Mouse (Mus musculus) B cell, adult (primary cell): ENCODE measurements around the gene Dnajc27. TPM values are rescaled to one million over a fixed set of nuclear protein-coding genes. Genes with fewer than 3 reads are reported as not detected.

Experiments used
- total RNA-seq: library from RNA; stranded (reverse); gene quantifications from 4 replicates; pipeline ENCODE4 v1.2.4, GENCODE M21; 2023; ENCODE audit not compliant: inconsistent age

Gene Dnajc27
- total RNA-seq: 15.1 to 18.7 TPM (median 16.9 TPM) in 4 replicates

GRCm38 (mm10) chr12:4082132-4083001 is at the start of gene Dnajc27:
Gene Dnajc27, plus strand, starts transcription at chr12:4082583.

GRCm38 (mm10) chr12:4038061-4039041 is 44.0 kb upstream of the Dnajc27 start, which contains the start of gene Efr3b:
Gene Efr3b, minus strand, starts transcription at chr12:4038915.

GRCm38 (mm10) chr12:4132941-4133846 is 50.8 kb downstream of the Dnajc27 start, which contains the start of gene Adcy3:
Gene Adcy3, plus strand, starts transcription at chr12:4133103.

Other genes with a start within 250 kb of the Dnajc27 start
- gene Pomc, start 127.6 kb upstream of the Dnajc27 start, total RNA-seq: 1.9 to 3.3 TPM (median 2.0 TPM) in 4 replicates
- gene Efr3b, start 43.7 kb upstream of the Dnajc27 start, total RNA-seq: 0.09 to 1.6 TPM in 2 of 4 replicates, not detected in the others
- 8.2 to 11.8 TPM (median 10.0 TPM) in 4 replicates for gene Adcy3, start 50.5 kb downstream of the Dnajc27 start, total RNA-seq
- 5.0 to 5.8 TPM (median 5.2 TPM) in 4 replicates for gene Ptrhd1, start 151.4 kb downstream of the Dnajc27 start, total RNA-seq
- gene Cenpo, start 151.7 kb downstream of the Dnajc27 start, total RNA-seq: 22.1 to 25.9 TPM (median 24.3 TPM) in 4 replicates